Mouse (Mus musculus) gastrocnemius, postnatal 36 days (tissue): ENCODE results near the gene Pcnx. TPM values are rescaled to one million over a fixed set of nuclear protein-coding genes. Genes with fewer than 3 reads are reported as not detected.

Experiments used
- DNase-seq, 2 experiments: peaks; one replicate each; pipeline ENCODE4 v3.0.0; 2022
- intact Hi-C: fragments of 180-260 bp; cut with DNase I; formaldehyde crosslinking; loops from one replicate; pipeline ENCODE4 v1.15.1; 2025
- total RNA-seq, 2 experiments: library from RNA; stranded (reverse); gene quantifications; 2 replicates each; pipeline ENCODE4 v1.2.3; 2021

Gene Pcnx
- total RNA-seq, 2 experiments from 2014 or later: 35.8 to 40.9 TPM

GRCm38 (mm10) chr12:81888954-81889353 lies 29.1 kb downstream of the Pcnx start:
- no peak for DNase-seq
- intact Hi-C loops: no loop called here

GRCm38 (mm10) chr12:81891946-81892345 lies 32.1 kb downstream of the Pcnx start:
- intact Hi-C loops: no loop called here
- DNase-seq: no peak

GRCm38 (mm10) chr12:81894311-81894710 lies 34.5 kb downstream of the Pcnx start:
- DNase-seq: no peak
- intact Hi-C loops: no loop called here

GRCm38 (mm10) chr12:81895986-81896385 lies 36.2 kb downstream of the Pcnx start:
- no peak for DNase-seq
- intact Hi-C loops: no loop called here

GRCm38 (mm10) chr12:81904456-81904855 lies 44.6 kb downstream of the Pcnx start:
- intact Hi-C loops: no loop called here
- DNase-seq: no peak

- intact Hi-C loops: no loop called here
These were observed 46.0 kb downstream of the Pcnx start for GRCm38 (mm10) chr12:81905865-81906264.

GRCm38 (mm10) chr12:81907741-81908357 lies 48.0 kb downstream of the Pcnx start:
- intact Hi-C loops: no loop called here
- DNase-seq: no peak

More at GRCm38 (mm10) chr12:81905865-81906264, 46.0 kb downstream of the Pcnx start:
- no peak for DNase-seq

- DNase-seq: no peak
- intact Hi-C loops: no loop called here
These were observed 50.6 kb downstream of the Pcnx start for GRCm38 (mm10) chr12:81910439-81910838.

- peak; percentile 52 to 54 for DNase-seq
- intact Hi-C loops: loop anchor here (1.0 to 2.0 kb wide), 2 partner anchors 55 to 119 kb away; partner anchors contain the start of gene Pcnx
These were observed 55.5 kb downstream of the Pcnx start for GRCm38 (mm10) chr12:81915176-81915950.

GRCm38 (mm10) chr12:81918346-81918745 lies 58.5 kb downstream of the Pcnx start:
- intact Hi-C loops: no loop called here
- no peak for DNase-seq

GRCm38 (mm10) chr12:81918886-81919285 lies 59.1 kb downstream of the Pcnx start:
- intact Hi-C loops: no loop called here

GRCm38 (mm10) chr12:81920027-81920426 lies 60.2 kb downstream of the Pcnx start:
- intact Hi-C loops: no loop called here
- no peak for DNase-seq

More at GRCm38 (mm10) chr12:81918886-81919285, 59.1 kb downstream of the Pcnx start:
- DNase-seq: no peak

- intact Hi-C loops: no loop called here
- DNase-seq: no peak
These were observed 60.8 kb downstream of the Pcnx start for GRCm38 (mm10) chr12:81920614-81921013.

GRCm38 (mm10) chr12:81921785-81922184 lies 62.0 kb downstream of the Pcnx start:
- intact Hi-C loops: no loop called here
- no peak for DNase-seq

GRCm38 (mm10) chr12:81922838-81923237 lies 63.0 kb downstream of the Pcnx start:
- DNase-seq: no peak
- intact Hi-C loops: no loop called here

GRCm38 (mm10) chr12:81927163-81927562 lies 67.3 kb downstream of the Pcnx start:
- intact Hi-C loops: no loop called here
- DNase-seq: no peak

- intact Hi-C loops: no loop called here
- no peak for DNase-seq
These were observed 68.0 kb downstream of the Pcnx start for GRCm38 (mm10) chr12:81927643-81928381.

GRCm38 (mm10) chr12:81928382-81928770 lies 68.6 kb downstream of the Pcnx start:
- intact Hi-C loops: no loop called here
- DNase-seq: no peak

- intact Hi-C loops: no loop called here
- DNase-seq: no peak
These were observed 72.2 kb downstream of the Pcnx start for GRCm38 (mm10) chr12:81932015-81932414.

GRCm38 (mm10) chr12:81933430-81933829 lies 73.6 kb downstream of the Pcnx start:
- no peak for DNase-seq
- intact Hi-C loops: no loop called here

- intact Hi-C loops: no loop called here
- no peak for DNase-seq
These were observed 74.7 kb downstream of the Pcnx start for GRCm38 (mm10) chr12:81934510-81934909.
